10 mouse cellular contexts compared by ENCODE assay signal in genomic region chr5:120280991-120281602, GRCm38 (mm10).
DNase-seq lines count a peak whose midpoint lies in the region; ATAC-seq and TF ChIP-seq lines count a peak whose summit lies in the region.
"Had no signal": no experiment of that assay in that cellular context is flagged by ENCODE, and none has a peak within 500 bp of the region (broad histone marks: within the 10 kb centered on the region; RNA-seq: fewer than 3 reads in every experiment).

No protein-coding gene starts in this region.

- 1% methylated on average over 22 of the region's 22 CpGs for WGBS in forebrain, embryonic 11.5 days
- WGBS in forebrain, embryonic 15.5 days, result 12% methylated on average over 22 of the region's 22 CpGs
- WGBS in hindbrain, embryonic 15.5 days, result 3% methylated on average over 22 of the region's 22 CpGs
- WGBS in midbrain, postnatal 0 days, result 8% methylated on average over 22 of the region's 22 CpGs

- H3K4me3 ChIP-seq in forebrain, embryonic 11.5 days (ENCODE audit: low read depth, low read length), result no peak overlapping the region
- H3K4me3 ChIP-seq in forebrain, embryonic 15.5 days, result no peak overlapping the region
- H3K4me3 ChIP-seq in hindbrain, embryonic 15.5 days, result no peak overlapping the region
- no peak overlapping the region for H3K4me3 ChIP-seq in midbrain, postnatal 0 days (ENCODE audit: low read depth, low read length)

- no peak overlapping the region; the same call in 1 of the 2 replicates for H3K9ac ChIP-seq in forebrain, embryonic 11.5 days (ENCODE audit: low read length)
- H3K9ac ChIP-seq in forebrain, embryonic 15.5 days (replicated peaks), result no peak overlapping the region
- no peak overlapping the region for H3K9ac ChIP-seq in hindbrain, embryonic 15.5 days
- peak overlapping the region; percentile 46; the same call in 1 of the 2 replicates for H3K9ac ChIP-seq in midbrain, postnatal 0 days (replicated peaks; ENCODE audit: low read length, poor library complexity, severe bottlenecking)

- no peaks in the 10 kb centered on the region for H3K36me3 ChIP-seq in forebrain, embryonic 11.5 days (ENCODE audit: control insufficient read depth, insufficient read depth, low read length)
- no peaks in the 10 kb centered on the region for H3K36me3 ChIP-seq in forebrain, embryonic 15.5 days
- H3K36me3 ChIP-seq in hindbrain, embryonic 15.5 days, result no peaks in the 10 kb centered on the region
- no peaks in the 10 kb centered on the region for H3K36me3 ChIP-seq in midbrain, postnatal 0 days (ENCODE audit: insufficient read depth, low read length)

- H3K4me1 ChIP-seq in forebrain, embryonic 11.5 days (replicated peaks; ENCODE audit: control insufficient read depth, insufficient read depth, low read length), result peaks cover 21% of the 10 kb centered on the region; the same call in 1 of the 2 replicates
- H3K4me1 ChIP-seq in forebrain, embryonic 15.5 days, result peaks cover 13% of the 10 kb centered on the region; the same call in 1 of the 2 replicates
- peaks cover 36% of the 10 kb centered on the region for H3K4me1 ChIP-seq in hindbrain, embryonic 15.5 days (replicated peaks)
- peaks cover 8% of the 10 kb centered on the region; the same call in 1 of the 2 replicates for H3K4me1 ChIP-seq in midbrain, postnatal 0 days (ENCODE audit: insufficient read depth, low read length)

- H3K4me2 ChIP-seq in forebrain, embryonic 11.5 days (ENCODE audit: low read depth, low read length, severe bottlenecking), result peak overlapping the region; percentile 15; the same call in 1 of the 2 replicates
- no peak overlapping the region for H3K4me2 ChIP-seq in forebrain, embryonic 15.5 days (replicated peaks)
- H3K4me2 ChIP-seq in hindbrain, embryonic 15.5 days, result 0 out of 2 replicates have a peak overlapping the region, but pooled peaks have one; percentile 8
- H3K4me2 ChIP-seq in midbrain, postnatal 0 days (ENCODE audit: low read depth, low read length, poor library complexity, severe bottlenecking), result no peak overlapping the region; the same call in 1 of the 2 replicates

- no peaks in the 10 kb centered on the region for H3K9me3 ChIP-seq in forebrain, embryonic 11.5 days (ENCODE audit: control insufficient read depth, low read length)
- no peaks in the 10 kb centered on the region for H3K9me3 ChIP-seq in forebrain, embryonic 15.5 days
- no peaks in the 10 kb centered on the region for H3K9me3 ChIP-seq in hindbrain, embryonic 15.5 days
- no peaks in the 10 kb centered on the region for H3K9me3 ChIP-seq in midbrain, postnatal 0 days (ENCODE audit: low read length)

- peak; percentile 57 for DNase-seq in forebrain, embryonic 11.5 days (ENCODE audit: low spot score)
- DNase-seq in brain, embryonic 14.5 days (ENCODE audit: low read depth), result peak; percentile 71
- DNase-seq in midbrain, postnatal 0 days (ENCODE audit: low spot score), result peak; percentile 50
- no peak for DNase-seq in spleen, adult 12 weeks (ENCODE audit: low spot score)
- no peak for DNase-seq in left cerebral cortex, postnatal 10 days (ENCODE audit: extremely low spot score in 1 of 2, low spot score in 2 of 2)
- no peak for DNase-seq in cerebellum, adult 18-20 months
- DNase-seq: heart, postnatal 4 days had no signal

- peaks cover 19% of the 10 kb centered on the region for H3K27me3 ChIP-seq in forebrain, embryonic 11.5 days (ENCODE audit: control insufficient read depth, insufficient read depth, low read length)
- peaks cover 11% of the 10 kb centered on the region for H3K27me3 ChIP-seq in forebrain, embryonic 15.5 days
- 0 out of 2 replicates have a peak, but pooled peaks cover 2% of the 10 kb centered on the region for H3K27me3 ChIP-seq in hindbrain, embryonic 15.5 days
- H3K27me3 ChIP-seq in midbrain, postnatal 0 days (ENCODE audit: insufficient read depth, low read length), result peaks cover 3% of the 10 kb centered on the region; the same call in 1 of the 2 replicates

- no peak for TF ChIP-seq POLR2A in brain, embryonic 14.5 days (IDR thresholded peaks at IDR 0.05; ENCODE audit: borderline replicate concordance, extremely low read depth, insufficient read depth, insufficient read length, poor library complexity, severe bottlenecking)

- intact Hi-C loops in left cerebral cortex, postnatal 10 days (cut with DNase I), result no loop called here

- no peak for ATAC-seq in forebrain, embryonic 11.5 days (replicated peaks; ENCODE audit: low FRiP score)
- ATAC-seq in forebrain, embryonic 15.5 days (replicated peaks), result no peak
- no peak for ATAC-seq in hindbrain, embryonic 15.5 days (ENCODE audit: low FRiP score, low read depth)
- no peak for ATAC-seq in midbrain, postnatal 0 days (ENCODE audit: low FRiP score)

- no peak overlapping the region for H3K27ac ChIP-seq in forebrain, embryonic 11.5 days (ENCODE audit: low read depth, low read length)
- H3K27ac ChIP-seq in forebrain, embryonic 15.5 days (replicated peaks), result no peak overlapping the region
- peak overlapping the region; percentile 23; the same call in 1 of the 2 replicates for H3K27ac ChIP-seq in hindbrain, embryonic 15.5 days (replicated peaks)
- peak overlapping the region; percentile 39; the same call in 1 of the 2 replicates for H3K27ac ChIP-seq in midbrain, postnatal 0 days (ENCODE audit: low read depth, low read length)
- H3K27ac ChIP-seq: macrophage had no signal

- no peak for TF ChIP-seq CTCF in brain, embryonic 14.5 days (IDR thresholded peaks at IDR 0.05; ENCODE audit: borderline replicate concordance, extremely low read depth, insufficient read depth, insufficient read length)
- TF ChIP-seq CTCF in midbrain, postnatal 0 days (IDR thresholded peaks at IDR 0.05), result peak; percentile 30; the same call in 1 of the 2 replicates

Comparison
In these comparisons a context has a peak if more than half of its experiments do, and no peak if none do; other contexts are left out.
1. H3K4me2 ChIP-seq: peak in forebrain, embryonic 11.5 days (single experiment) and hindbrain, embryonic 15.5 days (single experiment); none in forebrain, embryonic 15.5 days (single experiment) and midbrain, postnatal 0 days (single experiment).
2. DNase-seq: peak in forebrain, embryonic 11.5 days (single experiment), brain, embryonic 14.5 days (single experiment) and midbrain, postnatal 0 days (single experiment); none in spleen, adult 12 weeks (single experiment), left cerebral cortex, postnatal 10 days (0 of 2) and cerebellum, adult 18-20 months (0 of 2).
3. H3K27ac ChIP-seq: peak in hindbrain, embryonic 15.5 days (single experiment) and midbrain, postnatal 0 days (single experiment); none in forebrain, embryonic 11.5 days (single experiment) and forebrain, embryonic 15.5 days (single experiment).